Mouse (Mus musculus) left cerebral cortex, postnatal 25 days (tissue): ENCODE results near the gene Cdkn1b. TPM values are rescaled to one million over a fixed set of nuclear protein-coding genes. Genes with fewer than 3 reads are reported as not detected.

ENCODE experiments used
- DNase-seq, 2 experiments: peaks; one replicate each; pipeline ENCODE4 v3.0.0; 2022; ENCODE audit warnings: low spot score in 2 of 2, mixed read lengths in 1 of 2
- intact Hi-C: fragments of 180-260 bp; cut with DNase I; formaldehyde crosslinking; loops from one replicate; pipeline ENCODE4 v1.15.1; 2025
- total RNA-seq, 2 experiments: library from RNA; stranded (reverse); gene quantifications; 2 replicates each; pipeline ENCODE4 v1.2.3; 2021

The Cdkn1b gene
- total RNA-seq, 2 experiments from 2014 or later, result 40.3 to 43.2 TPM

GRCm38 (mm10) chr6:134953976-134954375, 33.8 kb downstream of the Cdkn1b start:
- peak; percentile 21 to 29 for DNase-seq

GRCm38 (mm10) chr6:134956388-134956787, 36.2 kb downstream of the Cdkn1b start:
- no peak for DNase-seq
- intact Hi-C loops, result no loop called here

More at GRCm38 (mm10) chr6:134953976-134954375, 33.8 kb downstream of the Cdkn1b start:
- intact Hi-C loops, result no loop called here

GRCm38 (mm10) chr6:134961286-134961685, 41.1 kb downstream of the Cdkn1b start:
- intact Hi-C loops, result no loop called here
- DNase-seq, result no peak

GRCm38 (mm10) chr6:134961858-134962517, 41.8 kb downstream of the Cdkn1b start:
- no peak for DNase-seq
- intact Hi-C loops, result no loop called here

DNA sequence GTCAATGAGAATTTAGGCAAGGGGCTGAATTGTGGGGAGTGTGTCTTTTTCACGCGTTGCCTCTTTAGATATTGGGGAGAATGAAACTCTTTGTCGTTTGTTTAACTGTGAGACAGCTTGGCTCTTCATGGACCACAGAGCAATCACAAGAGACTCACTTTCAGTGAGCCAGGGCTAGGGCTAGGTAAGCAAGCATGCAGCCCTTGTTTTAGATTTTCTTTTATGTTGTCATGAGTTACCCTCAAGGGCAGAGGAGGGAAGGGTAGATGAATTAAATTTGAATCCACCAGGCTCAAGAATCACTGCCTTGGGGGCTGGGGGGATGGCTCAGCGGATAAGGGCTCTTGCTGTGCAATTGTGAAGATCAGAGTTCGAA, 42.3 kb downstream of the Cdkn1b start:
- DNase-seq, result no peak
- intact Hi-C loops, result no loop called here

DNA sequence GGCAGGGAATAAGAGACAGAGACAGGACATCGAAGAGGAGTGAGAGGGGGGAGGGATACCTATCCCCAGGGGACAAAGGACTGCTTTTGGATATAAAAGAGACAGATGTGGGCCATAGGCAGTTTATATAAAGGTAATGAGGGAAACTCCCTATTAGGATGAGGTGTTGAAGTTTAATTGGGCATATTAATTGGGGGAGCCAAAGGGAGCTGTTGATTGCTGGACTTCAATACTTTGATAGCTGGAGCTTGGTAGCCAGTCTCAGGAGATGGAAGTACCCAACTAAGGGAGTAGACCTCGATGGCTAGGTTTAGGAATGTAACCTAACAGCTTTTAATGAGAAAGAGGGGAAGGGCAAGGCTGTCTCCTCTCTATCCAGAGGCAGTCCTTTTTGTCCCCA, 43.7 kb downstream of the Cdkn1b start:
- intact Hi-C loops, result no loop called here
- no peak for DNase-seq

DNA sequence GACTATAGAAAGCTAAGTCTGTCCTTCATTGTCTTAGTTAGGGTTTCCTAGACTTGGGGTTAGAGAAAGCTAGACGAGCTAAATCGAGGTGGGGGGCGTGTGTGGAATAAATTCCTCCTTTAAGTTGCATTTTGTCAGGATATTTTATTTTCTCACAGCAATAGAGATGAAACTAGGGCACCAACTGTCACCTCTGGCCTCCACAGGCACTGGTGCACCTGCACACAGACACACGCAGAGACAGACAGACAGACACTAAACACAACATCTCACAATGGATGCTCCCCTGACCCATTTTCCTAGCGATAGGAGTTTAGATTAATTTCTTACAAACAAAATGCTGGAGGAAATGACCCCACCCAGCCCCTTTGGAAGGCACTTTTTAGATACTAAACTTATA, 46.5 kb downstream of the Cdkn1b start:
- DNase-seq, result no peak
- intact Hi-C loops, result no loop called here

DNA sequence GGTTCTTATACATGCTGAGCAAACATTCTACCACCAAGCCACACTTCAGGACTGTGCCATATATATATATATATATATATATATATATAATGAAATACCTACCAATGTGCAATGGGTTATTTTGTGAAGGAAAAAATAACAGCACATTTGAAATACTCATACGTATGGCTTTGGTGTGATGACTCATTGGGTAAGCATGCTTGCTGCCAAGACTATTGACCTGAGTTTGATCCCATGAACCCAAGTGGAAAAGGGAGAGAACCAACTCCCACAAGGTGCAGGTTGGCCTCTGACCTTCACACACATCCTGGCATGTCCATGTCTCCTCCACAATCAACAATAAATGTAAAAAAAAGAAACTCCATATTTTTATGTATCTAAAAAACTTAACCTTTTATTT, 48.1 kb downstream of the Cdkn1b start:
- DNase-seq, result no peak
- intact Hi-C loops, result no loop called here

GRCm38 (mm10) chr6:134969498-134969897, 49.3 kb downstream of the Cdkn1b start:
- intact Hi-C loops, result no loop called here

GRCm38 (mm10) chr6:134972096-134972495, 51.9 kb downstream of the Cdkn1b start:
- no peak for DNase-seq
- intact Hi-C loops, result no loop called here

More at GRCm38 (mm10) chr6:134969498-134969897, 49.3 kb downstream of the Cdkn1b start:
- no peak for DNase-seq

Other genes with a start within 250 kb of the Cdkn1b start
- gene Dusp16, start 127.8 kb upstream of the Cdkn1b start, total RNA-seq, result 1 to 10 TPM; 7.6 to 8.2 TPM
- 10 to 100 TPM; 29.9 to 32.9 TPM for gene Crebl2, start 90.2 kb upstream of the Cdkn1b start, total RNA-seq
- 10 to 100 TPM; 25.3 to 27.3 TPM for gene Gpr19, start 21.8 kb upstream of the Cdkn1b start, total RNA-seq
- 1 to 10 TPM; 4.1 to 4.5 TPM for gene Apold1, start 61.3 kb downstream of the Cdkn1b start, total RNA-seq
- 10 to 100 TPM; 57.1 to 58.3 TPM for gene Ddx47, start 91.2 kb downstream of the Cdkn1b start, total RNA-seq
- gene Gprc5a, start 145.2 kb downstream of the Cdkn1b start, total RNA-seq, result under 1 TPM; 0.37 to 0.39 TPM
- not detected for gene Gprc5d, start 197.9 kb downstream of the Cdkn1b start, total RNA-seq